Mouse (Mus musculus): ENCODE results near the gene Smim24. TPM values are rescaled to one million over a fixed set of nuclear protein-coding genes. Genes with fewer than 3 reads are reported as not detected.

Gene Smim24
- polyA plus RNA-seq, 1 experiment from 2014 or later = 3.8 TPM

GRCm38 (mm10) chr10:81417227-81418215 lies 24.7 kb downstream of the Smim24 start:
- Histone ChIP-seq H3K27me3 (ENCODE audit: control insufficient read depth, insufficient read depth, low read length) (no peaks in the 10 kb centered on the region), H3K4me1 (ENCODE audit: control insufficient read depth in 2 of 2, insufficient read depth in 2 of 2, low read length in 2 of 2) (peaks cover 45 to 63% of the 10 kb centered on the region in 2 experiments), H3K36me3 (ENCODE audit: control insufficient read depth, insufficient read depth, low read length) (peaks cover 40% of the 10 kb centered on the region), H3K9me3 (ENCODE audit: control insufficient read depth, low read length) (no peaks in the 10 kb centered on the region), H3K4me3 (ENCODE audit: control insufficient read depth in 1 of 2, insufficient read depth in 1 of 2, low read depth in 1 of 2, low read length in 2 of 2) (peak overlapping the region in 1 of 2 experiments; percentile 31; a peak in 3 of 4 replicates), H3K4me2 (ENCODE audit: low read length) (peak overlapping the region; percentile 73), H3K9ac (ENCODE audit: low read length) (peak overlapping the region; percentile 68), H3K27ac (replicated peaks in 1 of 2; ENCODE audit: control insufficient read depth in 1 of 2, insufficient read depth in 1 of 2, low read depth in 2 of 2, low read length in 2 of 2) (peak overlapping the region in 1 of 2 experiments; percentile 59; a peak in 2 of 4 replicates)
- 56% methylated on average over 12 of the region's 12 CpGs for WGBS
- ATAC-seq (ENCODE audit: insufficient number of reproducible peaks, insufficient read depth, low FRiP score, low read depth) = no peak

GRCm38 (mm10) chr10:81418216-81419070 lies 25.6 kb downstream of the Smim24 start:
- peak overlapping the region; percentile 28; the same call in 1 of the 2 replicates for H3K9ac ChIP-seq (ENCODE audit: low read length)
- no peak for ATAC-seq (ENCODE audit: insufficient number of reproducible peaks, insufficient read depth, low FRiP score, low read depth)
- H3K36me3 ChIP-seq (ENCODE audit: control insufficient read depth, insufficient read depth, low read length) = peaks cover 34% of the 10 kb centered on the region
- no peaks in the 10 kb centered on the region for H3K27me3 ChIP-seq (ENCODE audit: control insufficient read depth, insufficient read depth, low read length)
- H3K9me3 ChIP-seq (ENCODE audit: control insufficient read depth, low read length) = no peaks in the 10 kb centered on the region
- no peak overlapping the region for H3K4me3 ChIP-seq (ENCODE audit: control insufficient read depth in 1 of 2, insufficient read depth in 1 of 2, low read depth in 1 of 2, low read length in 2 of 2)
- peaks cover 37 to 53% of the 10 kb centered on the region in 2 experiments for H3K4me1 ChIP-seq (ENCODE audit: control insufficient read depth in 2 of 2, insufficient read depth in 2 of 2, low read length in 2 of 2)
- no peak overlapping the region for H3K4me2 ChIP-seq (ENCODE audit: low read length)
- no peak overlapping the region for H3K27ac ChIP-seq (replicated peaks in 1 of 2; ENCODE audit: control insufficient read depth in 1 of 2, insufficient read depth in 1 of 2, low read depth in 2 of 2, low read length in 2 of 2)
- WGBS = 37% methylated on average over 11 of the region's 11 CpGs

GRCm38 (mm10) chr10:81419111-81419928 lies 26.5 kb downstream of the Smim24 start:
- H3K9me3 ChIP-seq (ENCODE audit: control insufficient read depth, low read length) = no peaks in the 10 kb centered on the region
- peaks cover 30 to 53% of the 10 kb centered on the region in 2 experiments for H3K4me1 ChIP-seq (ENCODE audit: control insufficient read depth in 2 of 2, insufficient read depth in 2 of 2, low read length in 2 of 2)
- no peak overlapping the region for H3K4me2 ChIP-seq (ENCODE audit: low read length)
- ATAC-seq (ENCODE audit: insufficient number of reproducible peaks, insufficient read depth, low FRiP score, low read depth) = no peak
- no peak overlapping the region for H3K4me3 ChIP-seq (ENCODE audit: control insufficient read depth in 1 of 2, insufficient read depth in 1 of 2, low read depth in 1 of 2, low read length in 2 of 2)
- H3K36me3 ChIP-seq (ENCODE audit: control insufficient read depth, insufficient read depth, low read length) = peaks cover 34% of the 10 kb centered on the region
- peak overlapping the region; percentile 28; the same call in 1 of the 2 replicates for H3K9ac ChIP-seq (ENCODE audit: low read length)
- H3K27me3 ChIP-seq (ENCODE audit: control insufficient read depth, insufficient read depth, low read length) = no peaks in the 10 kb centered on the region
- no peak overlapping the region for H3K27ac ChIP-seq (replicated peaks in 1 of 2; ENCODE audit: control insufficient read depth in 1 of 2, insufficient read depth in 1 of 2, low read depth in 2 of 2, low read length in 2 of 2)
- 92% methylated on average over 10 of the region's 10 CpGs for WGBS

GRCm38 (mm10) chr10:81420191-81420767 lies 27.4 kb downstream of the Smim24 start:
- 86% methylated on average over 40 of the region's 40 CpGs for WGBS
- Histone ChIP-seq H3K36me3 (ENCODE audit: control insufficient read depth, insufficient read depth, low read length) (peaks cover 27% of the 10 kb centered on the region), H3K27ac (replicated peaks in 1 of 2; ENCODE audit: control insufficient read depth in 1 of 2, insufficient read depth in 1 of 2, low read depth in 2 of 2, low read length in 2 of 2) (no peak overlapping the region), H3K4me1 (ENCODE audit: control insufficient read depth in 2 of 2, insufficient read depth in 2 of 2, low read length in 2 of 2) (peaks cover 30 to 53% of the 10 kb centered on the region in 2 experiments), H3K9ac (ENCODE audit: low read length) (no peak overlapping the region), H3K4me2 (ENCODE audit: low read length) (no peak overlapping the region), H3K9me3 (ENCODE audit: control insufficient read depth, low read length) (no peaks in the 10 kb centered on the region), H3K27me3 (ENCODE audit: control insufficient read depth, insufficient read depth, low read length) (no peaks in the 10 kb centered on the region), H3K4me3 (ENCODE audit: control insufficient read depth in 1 of 2, insufficient read depth in 1 of 2, low read depth in 1 of 2, low read length in 2 of 2) (no peak overlapping the region)
- ATAC-seq (ENCODE audit: insufficient number of reproducible peaks, insufficient read depth, low FRiP score, low read depth) = no peak

- H3K27me3 ChIP-seq (ENCODE audit: control insufficient read depth, insufficient read depth, low read length) = no peaks in the 10 kb centered on the region
- peaks cover 26% of the 10 kb centered on the region for H3K36me3 ChIP-seq (ENCODE audit: control insufficient read depth, insufficient read depth, low read length)
- peaks cover 36 to 56% of the 10 kb centered on the region in 2 experiments for H3K4me1 ChIP-seq (ENCODE audit: control insufficient read depth in 2 of 2, insufficient read depth in 2 of 2, low read length in 2 of 2)
- no peak overlapping the region for H3K4me2 ChIP-seq (ENCODE audit: low read length)
- H3K9me3 ChIP-seq (ENCODE audit: control insufficient read depth, low read length) = no peaks in the 10 kb centered on the region
- H3K4me3 ChIP-seq (ENCODE audit: control insufficient read depth in 1 of 2, insufficient read depth in 1 of 2, low read depth in 1 of 2, low read length in 2 of 2) = no peak overlapping the region
- ATAC-seq (ENCODE audit: insufficient number of reproducible peaks, insufficient read depth, low FRiP score, low read depth) = no peak
- H3K27ac ChIP-seq (replicated peaks in 1 of 2; ENCODE audit: control insufficient read depth in 1 of 2, insufficient read depth in 1 of 2, low read depth in 2 of 2, low read length in 2 of 2) = no peak overlapping the region
- no peak overlapping the region for H3K9ac ChIP-seq (ENCODE audit: low read length)
- WGBS = 79% methylated on average over 4 of the region's 4 CpGs
Observed at GRCm38 (mm10) chr10:81421041-81421796, 28.4 kb downstream of the Smim24 start.

- H3K4me2 ChIP-seq (ENCODE audit: low read length) = no peak overlapping the region
- H3K27me3 ChIP-seq (ENCODE audit: control insufficient read depth, insufficient read depth, low read length) = no peaks in the 10 kb centered on the region
- no peak overlapping the region for H3K9ac ChIP-seq (ENCODE audit: low read length)
- H3K4me3 ChIP-seq (ENCODE audit: control insufficient read depth in 1 of 2, insufficient read depth in 1 of 2, low read depth in 1 of 2, low read length in 2 of 2) = no peak overlapping the region
- H3K36me3 ChIP-seq (ENCODE audit: control insufficient read depth, insufficient read depth, low read length) = peaks cover 26% of the 10 kb centered on the region
- WGBS = 62% methylated on average over 5 of the region's 5 CpGs
- peaks cover 32 to 51% of the 10 kb centered on the region in 2 experiments for H3K4me1 ChIP-seq (ENCODE audit: control insufficient read depth in 2 of 2, insufficient read depth in 2 of 2, low read length in 2 of 2)
- ATAC-seq (ENCODE audit: insufficient number of reproducible peaks, insufficient read depth, low FRiP score, low read depth) = no peak
- H3K9me3 ChIP-seq (ENCODE audit: control insufficient read depth, low read length) = no peaks in the 10 kb centered on the region
- H3K27ac ChIP-seq (replicated peaks in 1 of 2; ENCODE audit: control insufficient read depth in 1 of 2, insufficient read depth in 1 of 2, low read depth in 2 of 2, low read length in 2 of 2) = no peak overlapping the region
Observed at GRCm38 (mm10) chr10:81421797-81422100, 28.9 kb downstream of the Smim24 start.

All from heart, embryonic 14.5 days (tissue).